Mouse (Mus musculus) embryonic facial prominence, embryonic 14.5 days (tissue): ENCODE data around the gene Atg9a. TPM values are rescaled to one million over a fixed set of nuclear protein-coding genes. Genes with fewer than 3 reads are reported as not detected.

Source experiments
- microRNA-seq: library from miRNA; unstranded; fragments of <30 nt; microRNA quantifications from one replicate; pipeline ENCODE4, GENCODE M21; 2016; ENCODE audit warnings: borderline number of aligned reads
- polyA plus RNA-seq: library from polyadenylated mRNA; unstranded; fragments of >200 nt; fragmentation: Nextera tagmentation; extraction: Ambion mirVana; gene quantifications from 2 replicates; pipeline ENCODE4 v1.2.1, GENCODE M21; 2014

Gene Atg9a
- polyA plus RNA-seq, 1 experiment from 2014 or later, result 31.9 TPM

Small RNAs within 50 kb of the gene (microRNA-seq; reads per million reads assigned to microRNA genes)
- gene Gm27943, result not detected

Other genes starting within 250 kb of the Atg9a start
- 2.0 and 2.2 TPM in 2 replicates for gene Ihh, start 240.5 kb downstream of the Atg9a start, polyA plus RNA-seq
- gene Nhej1, start 67.0 kb downstream of the Atg9a start, polyA plus RNA-seq, result 10.3 and 11.5 TPM in 2 replicates
- 0.08 and 0.13 TPM in 2 replicates for gene Slc23a3, start 58.3 kb downstream of the Atg9a start, polyA plus RNA-seq
- 35.9 and 41.4 TPM in 2 replicates for gene Cnppd1, start 49.5 kb downstream of the Atg9a start, polyA plus RNA-seq
- 49.3 and 51.4 TPM in 2 replicates for gene Retreg2, start 49.4 kb downstream of the Atg9a start, polyA plus RNA-seq
- 37.0 and 37.6 TPM in 2 replicates for gene Zfand2b, start 23.6 kb downstream of the Atg9a start, polyA plus RNA-seq
- 21.7 and 24.5 TPM in 2 replicates for gene Abcb6, start 11.8 kb downstream of the Atg9a start, polyA plus RNA-seq
- 16.8 and 21.8 TPM in 2 replicates for gene Ankzf1, start within 50 bp of the Atg9a start, polyA plus RNA-seq
- 13.0 and 17.6 TPM in 2 replicates for gene Glb1l, start 18.6 kb upstream of the Atg9a start, polyA plus RNA-seq
- 97.1 and 103 TPM in 2 replicates for gene Stk16, start 18.6 kb upstream of the Atg9a start, polyA plus RNA-seq
- 59.6 and 76.1 TPM in 2 replicates for gene Tuba4a, start 27.7 kb upstream of the Atg9a start, polyA plus RNA-seq
- gene A630095N17Rik, start 39.9 kb upstream of the Atg9a start, polyA plus RNA-seq, result not detected in 2 replicates
- gene Dnajb2, start 44.2 kb upstream of the Atg9a start, polyA plus RNA-seq, result 20.0 and 21.0 TPM in 2 replicates
- gene Ptprn, start 72.3 kb upstream of the Atg9a start, polyA plus RNA-seq, result 2.0 and 2.9 TPM in 2 replicates
- 6.0 and 6.9 TPM in 2 replicates for gene Resp18, start 86.2 kb upstream of the Atg9a start, polyA plus RNA-seq
- 115 and 128 TPM in 2 replicates for gene Dnpep, start 125.8 kb upstream of the Atg9a start, polyA plus RNA-seq
- 159 and 218 TPM in 2 replicates for gene Des, start 168.1 kb upstream of the Atg9a start, polyA plus RNA-seq
- 20.2 and 20.3 TPM in 2 replicates for gene Speg, start 183.1 kb upstream of the Atg9a start, polyA plus RNA-seq
- gene Gmppa, start 243.7 kb upstream of the Atg9a start, polyA plus RNA-seq, result 74.2 and 82.9 TPM in 2 replicates